Mouse (Mus musculus) cerebellum, postnatal 36 days (tissue): ENCODE results near the gene Vil1.
A peak's percentile ranks its signal among the peaks of the same experiment; 100 is the strongest.
"Not testable (repeated sequence)": the region's sequence is repeated elsewhere in the genome, so short reads cannot be mapped to it uniquely, and the experiment has no call there.

Source experiments
- DNase-seq, 2 experiments: peaks; one replicate each; pipeline ENCODE4 v3.0.0; 2021 to 2022; ENCODE audit warnings: mixed read lengths in 2 of 2

The Vil1 gene

GRCm38 (mm10) chr1:74387386-74387988 lies 21.7 kb upstream of the Vil1 start:
- DNase-seq = no peak

GRCm38 (mm10) chr1:74388398-74388920 lies 20.7 kb upstream of the Vil1 start:
- no peak for DNase-seq

GRCm38 (mm10) chr1:74389831-74390286 lies 19.3 kb upstream of the Vil1 start:
- no peak for DNase-seq

- peak; percentile 57 to 63 for DNase-seq
Observed at GRCm38 (mm10) chr1:74390287-74390906, 18.8 kb upstream of the Vil1 start.

GRCm38 (mm10) chr1:74390924-74391748 lies 18.0 kb upstream of the Vil1 start, which contains the start of gene Ctdsp1:
Gene Ctdsp1 (plus strand): TSS chr1:74391509.
- DNase-seq = peak; percentile 97 to 98

- DNase-seq = peak; percentile 55 to 64
Observed at GRCm38 (mm10) chr1:74391844-74392441, 17.2 kb upstream of the Vil1 start.

- DNase-seq = no peak
Observed at GRCm38 (mm10) chr1:74392446-74392994, 16.7 kb upstream of the Vil1 start.

- peak in 1 of 2 experiments; percentile 22 for DNase-seq
Observed at GRCm38 (mm10) chr1:74393010-74393409, 16.2 kb upstream of the Vil1 start.

- no peak for DNase-seq
Observed at GRCm38 (mm10) chr1:74393697-74394096, 15.5 kb upstream of the Vil1 start.

- no peak for DNase-seq
Observed at GRCm38 (mm10) chr1:74394311-74394710, 14.9 kb upstream of the Vil1 start.

- no peak for DNase-seq
Observed at GRCm38 (mm10) chr1:74394858-74395257, 14.3 kb upstream of the Vil1 start.

GRCm38 (mm10) chr1:74395290-74395689 lies 13.9 kb upstream of the Vil1 start:
- DNase-seq = no peak

GRCm38 (mm10) chr1:74396456-74397222 lies 12.5 kb upstream of the Vil1 start:
- DNase-seq = not testable (repeated sequence)

GRCm38 (mm10) chr1:74397268-74397918 lies 11.8 kb upstream of the Vil1 start:
- peak; percentile 93 to 97 for DNase-seq

GRCm38 (mm10) chr1:74397919-74398451 lies 11.2 kb upstream of the Vil1 start:
- peak; percentile 75 to 78 for DNase-seq

GRCm38 (mm10) chr1:74400531-74400930 lies 8.6 kb upstream of the Vil1 start:
- no peak for DNase-seq

- DNase-seq = no peak
Observed at GRCm38 (mm10) chr1:74401015-74401702, 8.0 kb upstream of the Vil1 start.

GRCm38 (mm10) chr1:74404206-74404605 lies 5.0 kb upstream of the Vil1 start:
- DNase-seq = no peak

- no peak for DNase-seq
Observed at GRCm38 (mm10) chr1:74411753-74412325, 2.7 kb downstream of the Vil1 start.

GRCm38 (mm10) chr1:74412711-74413110 lies 3.5 kb downstream of the Vil1 start:
- DNase-seq = no peak
